Mouse (Mus musculus) embryo, embryonic 10 days (tissue): ENCODE data around the gene Gm11037.

Experiments
- DNase-seq: peaks from one replicate; pipeline ENCODE4 v3.0.0-alpha.2; 2015; ENCODE audit warnings: low spot score

The Gm11037 gene

GRCm38 (mm10) chr2:131149254-131149578 is 15.9 kb downstream of the Gm11037 start:
- DNase-seq = no peak

GRCm38 (mm10) chr2:131152166-131152730 is 19.0 kb downstream of the Gm11037 start:
- DNase-seq = no peak

GRCm38 (mm10) chr2:131154036-131154435 is 20.7 kb downstream of the Gm11037 start:
- DNase-seq = no peak

- no peak for DNase-seq
Measured at GRCm38 (mm10) chr2:131156987-131157386, 23.7 kb downstream of the Gm11037 start.

GRCm38 (mm10) chr2:131159491-131159910 is 26.2 kb downstream of the Gm11037 start:
- DNase-seq = peak; percentile 73

GRCm38 (mm10) chr2:131159938-131160581 is 26.8 kb downstream of the Gm11037 start, which contains the start of gene 1700037H04Rik:
TSS of gene 1700037H04Rik (minus strand) at chr2:131160081.
- peak; percentile 100 for DNase-seq

- DNase-seq = peak; percentile 51
Measured at GRCm38 (mm10) chr2:131160671-131161111, 27.4 kb downstream of the Gm11037 start.

GRCm38 (mm10) chr2:131163924-131164323 is 30.6 kb downstream of the Gm11037 start:
- no peak for DNase-seq

- DNase-seq = no peak
Measured at GRCm38 (mm10) chr2:131166172-131166571, 32.9 kb downstream of the Gm11037 start.

GRCm38 (mm10) chr2:131167984-131168383 is 34.7 kb downstream of the Gm11037 start:
- no peak for DNase-seq

GRCm38 (mm10) chr2:131168914-131169313 is 35.6 kb downstream of the Gm11037 start:
- no peak for DNase-seq

GRCm38 (mm10) chr2:131170936-131171335 is 37.6 kb downstream of the Gm11037 start:
- no peak for DNase-seq

- peak; percentile 25 for DNase-seq
Measured at GRCm38 (mm10) chr2:131171401-131172104, 38.3 kb downstream of the Gm11037 start.

- no peak for DNase-seq
Measured at GRCm38 (mm10) chr2:131172322-131172721, 39.0 kb downstream of the Gm11037 start.

- peak; percentile 93 for DNase-seq
Measured at GRCm38 (mm10) chr2:131174700-131175099, 41.4 kb downstream of the Gm11037 start.

- DNase-seq = no peak
Measured at GRCm38 (mm10) chr2:131175286-131175944, 42.1 kb downstream of the Gm11037 start.

GRCm38 (mm10) chr2:131175945-131176309 is 42.6 kb downstream of the Gm11037 start:
- DNase-seq = no peak

- no peak for DNase-seq
Measured at GRCm38 (mm10) chr2:131176491-131176890, 43.2 kb downstream of the Gm11037 start.

- DNase-seq = no peak
Measured at GRCm38 (mm10) chr2:131177932-131178331, 44.6 kb downstream of the Gm11037 start.

- no peak for DNase-seq
Measured at GRCm38 (mm10) chr2:131178828-131179245, 45.5 kb downstream of the Gm11037 start.

GRCm38 (mm10) chr2:131179246-131179886 is 46.1 kb downstream of the Gm11037 start:
- DNase-seq = peak; percentile 81

- peak; percentile 85 for DNase-seq
Measured at GRCm38 (mm10) chr2:131179990-131180587, 46.8 kb downstream of the Gm11037 start, which contains the start of gene Cenpb. TSS of gene Cenpb (minus strand) at chr2:131180067.
